Mouse (Mus musculus) right cerebral cortex, postnatal 25 days (tissue): ENCODE data around the gene Tnfsf9.

Source experiments
- DNase-seq: peaks from one replicate; pipeline ENCODE4 v3.0.0; 2022

Gene Tnfsf9

DNA sequence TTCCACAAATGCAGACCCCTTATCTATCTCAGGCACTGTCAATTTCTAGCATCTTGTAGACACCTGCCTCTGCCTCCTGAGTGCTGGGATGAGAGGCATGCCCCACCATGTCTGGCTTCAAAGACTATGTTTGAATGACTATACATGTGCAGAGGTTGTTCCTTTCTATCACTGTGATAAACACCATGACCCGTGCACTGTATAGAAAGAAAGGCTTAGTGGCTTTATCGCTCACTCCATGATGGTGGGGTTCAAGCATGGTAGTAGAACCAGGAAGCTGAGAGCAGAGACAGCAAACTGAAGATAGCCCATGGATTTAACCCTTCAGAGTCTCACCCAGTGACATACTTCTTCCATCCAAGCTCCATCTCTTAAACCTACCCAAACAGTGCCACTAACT lies 29.6 kb downstream of the Tnfsf9 start:
- DNase-seq: no peak

DNA sequence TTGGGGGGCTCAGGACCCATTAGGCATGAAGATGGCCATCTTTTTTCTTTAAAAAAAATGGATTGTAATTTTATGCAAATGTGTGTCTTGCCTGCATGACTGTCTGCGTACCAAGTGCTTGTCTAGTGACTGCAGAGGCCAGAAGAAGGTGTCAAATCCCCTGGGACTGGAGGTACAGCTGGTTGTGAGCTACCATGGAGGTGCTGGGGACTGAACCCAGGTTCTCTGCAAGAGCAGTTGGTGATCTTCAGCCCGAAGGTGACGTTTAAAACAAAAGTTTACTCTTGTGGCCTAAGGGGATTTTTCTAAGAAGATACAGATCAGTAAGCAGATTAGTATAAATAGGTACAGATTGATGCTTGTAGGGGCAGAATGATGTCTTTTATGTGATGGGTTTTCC lies 30.5 kb downstream of the Tnfsf9 start:
- no peak for DNase-seq

DNA sequence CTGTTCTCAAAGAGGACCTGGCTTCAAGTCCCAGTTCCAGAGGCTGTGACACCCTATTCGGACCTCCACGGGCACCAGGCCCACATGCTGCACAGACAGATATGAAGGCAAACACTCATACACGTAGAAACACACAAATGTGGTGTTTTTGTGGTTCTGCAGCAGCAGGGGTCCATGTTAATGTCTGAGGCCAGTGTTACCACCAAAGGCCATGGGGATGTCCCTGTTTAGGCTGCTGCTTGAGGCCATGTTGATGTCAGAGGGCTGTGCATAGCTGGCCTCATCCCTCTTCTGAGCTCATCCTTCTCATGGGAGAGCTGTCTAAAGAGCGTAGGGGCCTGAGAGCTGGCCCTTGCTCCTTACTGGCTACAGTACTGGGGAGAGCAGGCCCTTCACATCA lies 33.6 kb downstream of the Tnfsf9 start:
- no peak for DNase-seq

DNA sequence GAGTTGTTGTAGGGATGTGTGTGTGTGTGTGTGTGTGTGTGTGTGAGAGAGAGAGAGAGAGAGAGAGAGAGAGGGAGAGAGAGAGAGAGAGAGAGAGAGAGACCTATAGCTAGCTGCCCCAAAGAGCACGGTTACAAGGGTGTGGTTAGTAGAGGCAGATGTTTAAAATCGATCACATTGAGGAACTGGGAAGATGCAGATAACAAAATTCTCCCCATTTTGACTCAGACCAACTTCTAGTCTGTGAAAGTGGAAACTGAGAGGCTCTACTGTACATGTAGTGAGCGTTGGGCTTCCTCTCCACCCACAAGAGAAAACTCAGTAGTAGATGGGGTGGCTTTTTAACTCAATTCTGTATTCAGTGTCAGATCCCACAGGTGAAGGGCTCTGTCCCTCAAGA lies 34.6 kb downstream of the Tnfsf9 start:
- no peak for DNase-seq

DNA sequence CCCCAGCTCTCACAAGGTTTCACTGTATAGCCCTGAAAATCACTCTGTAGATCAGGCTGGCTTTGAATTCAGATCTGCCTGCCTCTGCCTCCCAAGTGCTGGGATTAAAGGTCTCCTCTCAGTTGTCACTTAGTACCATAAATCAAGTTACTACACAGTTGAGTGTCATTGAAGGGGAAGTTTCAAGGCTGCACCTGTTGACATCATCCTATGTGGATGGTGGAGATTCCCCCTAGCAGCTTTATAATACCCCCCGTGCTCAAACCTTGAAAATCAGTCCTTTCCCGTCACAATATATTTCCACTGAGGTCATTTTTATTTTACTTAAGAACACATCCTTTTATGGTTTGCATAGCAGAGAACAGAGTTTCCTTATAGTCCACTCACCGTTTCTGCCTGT lies 38.6 kb downstream of the Tnfsf9 start:
- DNase-seq: no peak

DNA sequence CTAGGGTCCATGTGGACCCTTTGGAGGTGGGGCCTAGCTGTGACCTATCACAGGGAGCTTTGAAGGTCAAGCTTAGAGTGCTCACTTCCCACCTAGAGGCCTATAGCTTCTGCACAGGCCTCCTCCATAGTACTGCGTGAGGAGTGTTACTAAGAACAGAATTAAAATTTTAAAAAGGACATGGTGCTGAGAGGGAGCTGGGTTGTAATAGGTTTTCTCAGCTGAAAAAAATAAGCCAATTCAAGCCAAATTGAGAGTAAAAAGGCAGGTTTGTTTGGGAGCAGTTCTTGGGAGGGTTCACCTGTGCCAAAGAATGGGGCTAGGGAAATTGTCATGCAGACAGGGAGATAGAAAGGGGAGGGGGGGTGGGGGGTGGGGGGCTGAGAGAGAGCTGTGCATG lies 40.0 kb downstream of the Tnfsf9 start:
- DNase-seq: no peak

DNA sequence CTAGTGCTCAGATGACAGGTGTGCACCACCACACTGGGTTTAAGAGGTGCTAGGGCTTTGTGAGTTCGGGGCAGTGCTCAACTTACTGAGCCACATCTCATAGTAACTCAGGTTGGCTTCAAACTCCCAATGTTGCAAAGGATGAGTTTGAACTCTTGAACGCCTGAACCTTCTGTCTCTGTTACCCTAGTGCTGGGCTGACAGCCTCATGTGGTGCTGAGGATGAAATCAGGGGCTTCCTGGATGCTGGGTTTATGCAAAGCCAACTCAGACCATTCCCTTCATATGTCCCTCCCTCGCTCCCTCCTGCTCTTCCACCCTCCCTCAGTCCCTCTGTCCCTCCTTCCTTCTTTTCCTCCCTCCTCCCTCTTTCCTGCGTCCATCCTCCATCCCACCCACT lies 43.2 kb downstream of the Tnfsf9 start:
- DNase-seq: no peak

DNA sequence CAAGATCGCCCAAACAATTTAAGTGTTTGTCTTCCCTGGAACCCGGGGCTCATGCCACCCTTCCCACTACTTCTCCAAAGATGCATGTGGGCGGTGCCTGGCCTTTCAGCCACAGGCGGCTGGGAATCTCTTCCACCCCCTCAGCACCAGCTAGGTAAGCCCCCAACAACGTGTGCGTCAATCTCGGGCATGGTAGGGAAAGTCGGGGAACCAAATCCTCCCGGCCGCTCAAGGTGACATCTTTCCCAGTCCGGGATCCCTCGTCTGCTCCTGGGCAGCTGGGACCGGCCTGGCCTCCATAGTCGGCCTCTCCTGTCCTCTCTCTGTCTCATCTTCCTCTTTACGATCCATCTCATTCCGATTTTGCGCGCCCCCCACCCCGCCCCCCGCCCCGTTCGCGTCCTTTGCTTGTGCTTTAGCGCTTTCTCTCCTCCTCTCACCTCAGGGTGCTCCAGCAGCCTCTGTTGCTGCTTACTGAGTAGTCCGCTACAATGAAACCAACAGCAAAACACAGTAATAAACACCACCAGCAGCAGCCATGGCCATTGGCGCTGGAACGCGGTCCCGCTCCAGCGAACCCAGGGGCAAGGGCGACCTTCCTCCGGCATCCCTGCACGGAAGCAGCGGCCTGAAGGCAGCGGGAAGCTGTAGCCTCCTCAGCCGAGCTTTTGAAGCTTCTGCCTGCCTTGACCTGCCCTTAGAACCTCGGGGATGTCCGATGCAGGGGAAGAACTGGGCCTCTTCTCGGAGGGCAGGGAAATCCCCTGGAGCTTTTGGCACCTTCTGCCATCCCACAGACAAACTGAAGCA lies 44.1 kb downstream of the Tnfsf9 start, which contains the start of gene Cd70:
Cd70 (minus strand) TSS at position 784 of the 810 bp plus-strand sequence.
- DNase-seq: no peak

DNA sequence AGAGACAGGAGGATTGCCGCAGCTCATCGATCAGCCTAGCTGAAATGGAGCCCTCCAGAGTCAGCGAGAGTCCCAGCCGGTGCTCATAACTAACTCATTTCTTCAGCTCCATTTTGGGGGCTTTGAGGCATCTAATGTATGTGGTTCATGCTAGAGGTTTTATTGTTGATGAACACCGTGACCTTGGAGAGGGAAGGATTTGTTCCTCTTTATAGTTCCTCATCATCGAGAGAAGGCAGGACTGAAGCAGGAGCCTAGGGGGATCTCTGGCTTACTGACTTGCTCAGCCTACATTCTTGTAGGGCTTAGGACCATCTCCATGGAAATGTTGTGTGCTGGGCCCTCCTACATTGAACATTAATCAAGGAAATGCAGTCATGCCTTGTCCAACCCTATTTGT lies 47.9 kb downstream of the Tnfsf9 start:
- DNase-seq: no peak

DNA sequence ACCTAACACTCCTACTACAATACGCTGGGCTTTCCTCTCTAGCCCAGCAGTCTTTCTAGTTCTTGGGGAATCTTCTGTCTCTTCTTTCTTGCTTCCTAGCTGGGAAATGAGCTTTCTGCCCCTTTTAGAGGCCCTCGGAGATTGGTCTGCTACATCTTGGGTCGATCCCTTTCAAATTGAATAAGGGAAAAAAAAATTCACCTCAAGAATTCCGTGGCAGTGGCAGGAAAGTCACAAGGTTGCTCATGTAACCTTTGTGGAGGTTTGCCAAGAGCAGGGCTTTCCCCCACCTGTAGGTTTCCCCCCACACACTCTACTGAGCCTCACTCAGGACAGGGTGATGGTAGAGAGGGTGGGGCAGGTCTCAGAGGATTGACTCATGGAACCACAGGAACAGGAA lies 48.7 kb downstream of the Tnfsf9 start:
- DNase-seq: no peak
